Mouse (Mus musculus) midbrain, embryonic 11.5 days (tissue): ENCODE data around the gene Hmmr. TPM values are rescaled to one million over a fixed set of nuclear protein-coding genes. Genes with fewer than 3 reads are reported as not detected.

ENCODE experiments used
- ATAC-seq: fragments of 200-750 bp; cut with Nextera tagmentation; 2 replicates; pipeline ENCODE4 v1.8.0; 2017; ENCODE audit warnings: moderate TSS enrichment, moderate library complexity; ENCODE audit not compliant: low FRiP score
- DNase-seq: peaks from one replicate; pipeline ENCODE4 v3.0.0; 2015; ENCODE audit warnings: low spot score; ENCODE audit errors: missing footprints
- H3K27ac ChIP-seq: fragments of 300-500 bp; sonication (generic); 2 replicates; pipeline ENCODE4 v1.5.1; 2014; ENCODE audit warnings: low read depth, low read length
- H3K27me3 ChIP-seq: fragments of 300-500 bp; sonication (generic); 2 replicates; pipeline ENCODE4 v1.6.1; 2014; ENCODE audit warnings: mild to moderate bottlenecking, low read length, moderate library complexity, mixed read lengths; ENCODE audit not compliant: control insufficient read depth, insufficient read depth
- H3K36me3 ChIP-seq: fragments of 300-500 bp; sonication (generic); 2 replicates; pipeline ENCODE4 v1.6.1; 2014; ENCODE audit warnings: mild to moderate bottlenecking, low read length, moderate library complexity, mixed read lengths; ENCODE audit not compliant: control insufficient read depth, insufficient read depth
- H3K4me1 ChIP-seq: fragments of 300-500 bp; sonication (generic); 2 replicates; pipeline ENCODE4 v1.6.1; 2014; ENCODE audit warnings: low read length; ENCODE audit not compliant: control insufficient read depth, insufficient read depth
- H3K4me2 ChIP-seq: fragments of 300-500 bp; sonication (generic); 2 replicates; pipeline ENCODE4 v1.6.1; 2014; ENCODE audit warnings: mild to moderate bottlenecking, moderate library complexity
- H3K4me3 ChIP-seq: fragments of 300-500 bp; sonication (generic); 2 replicates; pipeline ENCODE4 v1.5.1; 2014; ENCODE audit warnings: low read depth, low read length
- H3K9ac ChIP-seq: fragments of 300-500 bp; sonication (generic); 2 replicates; pipeline ENCODE4 v1.6.1; 2014; ENCODE audit warnings: low read length
- H3K9me3 ChIP-seq: fragments of 300-500 bp; sonication (generic); 2 replicates; pipeline ENCODE4 v1.6.1; 2016; ENCODE audit warnings: low read length; ENCODE audit not compliant: control insufficient read depth
- WGBS: fragments of 180-500 bp; shearing (Covaris S2); extraction: QIAGEN DNeasy Blood & Tissue Kit; methylation state at CpG from one replicate; pipeline ENCODE4 v1.1.7; 2014; 5-methylcytosine and 5-hydroxymethylcytosine counted together
- polyA plus RNA-seq: library from polyadenylated mRNA; unstranded; fragments of >200 nt; fragmentation: Nextera tagmentation; extraction: Ambion mirVana; gene quantifications from 2 replicates; pipeline ENCODE4 v1.2.1, GENCODE M21; 2014

Hmmr gene
- polyA plus RNA-seq, 1 experiment from 2014 or later: 66.1 TPM

DNA sequence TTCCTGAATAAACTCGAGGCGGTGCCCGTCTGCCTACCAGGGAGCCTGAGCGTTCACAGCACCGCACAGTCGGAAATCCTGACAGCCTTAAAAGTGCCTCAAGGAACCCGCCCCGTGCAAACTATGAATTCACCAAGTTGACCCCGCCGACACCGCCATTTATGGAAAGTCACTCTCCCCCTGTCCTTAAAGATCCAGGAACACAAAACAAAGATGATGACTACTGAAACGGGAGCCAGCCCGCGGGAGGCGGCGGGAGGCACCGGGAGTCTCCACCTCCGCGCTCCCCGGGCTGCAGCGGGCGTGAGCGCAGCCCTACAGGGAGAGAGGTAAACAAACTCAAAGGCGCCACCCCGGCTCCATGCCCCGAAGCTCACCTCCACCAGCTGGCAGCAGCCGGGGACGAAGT lies 41.1 kb downstream of the Hmmr start:
- Histone ChIP-seq H3K27ac (peak overlapping the region; percentile 30), H3K4me3 (peak overlapping the region; percentile 84), H3K9me3 (no peaks in the 10 kb centered on the region), H3K36me3 (0 out of 2 replicates have a peak, but pooled peaks cover 2% of the 10 kb centered on the region), H3K9ac (peak overlapping the region; percentile 74), H3K4me1 (peaks cover 11% of the 10 kb centered on the region), H3K4me2 (peak overlapping the region; percentile 64), H3K27me3 (no peaks in the 10 kb centered on the region)
- ATAC-seq (peak; percentile 73), DNase-seq (no peak)
- under 1% methylated on average over 28 of the region's 28 CpGs for WGBS

DNA sequence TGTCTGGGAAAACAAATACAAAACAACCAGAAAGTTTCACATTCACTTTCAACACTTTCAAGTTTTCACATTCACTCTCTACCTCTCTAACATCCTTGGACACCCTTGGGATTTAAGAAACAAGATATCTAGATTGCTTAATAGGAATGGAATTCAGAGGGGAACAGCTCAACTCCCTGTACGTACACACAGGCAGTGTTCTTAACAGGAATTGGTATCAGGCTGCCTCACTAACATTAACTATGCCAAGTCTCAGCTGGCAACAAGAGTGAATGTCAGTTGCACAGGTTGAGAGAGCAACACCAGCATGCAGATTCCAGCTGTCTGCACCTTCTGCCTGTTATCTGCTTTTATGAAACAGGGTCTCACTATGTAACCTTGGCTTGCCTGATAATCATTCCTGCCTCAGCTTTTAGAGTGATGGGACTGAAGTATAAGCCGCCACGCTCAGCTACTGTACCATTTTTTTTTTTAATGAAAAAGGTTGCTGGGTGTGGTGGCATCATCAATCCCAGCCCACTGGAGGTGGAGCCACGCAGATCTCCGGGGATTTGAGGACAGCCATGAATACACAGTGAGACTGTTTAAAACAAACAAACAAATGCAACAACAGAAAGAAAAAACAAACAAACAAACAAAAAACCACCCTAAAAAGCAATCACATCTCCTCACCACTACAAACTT lies 42.6 kb downstream of the Hmmr start:
- no peaks in the 10 kb centered on the region for H3K27me3 ChIP-seq
- no peak overlapping the region for H3K4me2 ChIP-seq
- peaks cover 3% of the 10 kb centered on the region; the same call in 1 of the 2 replicates for H3K36me3 ChIP-seq
- DNase-seq (no peak), ATAC-seq (no peak)
- 87% methylated on average over 5 of the region's 5 CpGs for WGBS
- no peak overlapping the region for H3K27ac ChIP-seq
- peaks cover 11% of the 10 kb centered on the region for H3K4me1 ChIP-seq
- H3K9me3 ChIP-seq: no peaks in the 10 kb centered on the region
- H3K9ac ChIP-seq: no peak overlapping the region
- H3K4me3 ChIP-seq: no peak overlapping the region

DNA sequence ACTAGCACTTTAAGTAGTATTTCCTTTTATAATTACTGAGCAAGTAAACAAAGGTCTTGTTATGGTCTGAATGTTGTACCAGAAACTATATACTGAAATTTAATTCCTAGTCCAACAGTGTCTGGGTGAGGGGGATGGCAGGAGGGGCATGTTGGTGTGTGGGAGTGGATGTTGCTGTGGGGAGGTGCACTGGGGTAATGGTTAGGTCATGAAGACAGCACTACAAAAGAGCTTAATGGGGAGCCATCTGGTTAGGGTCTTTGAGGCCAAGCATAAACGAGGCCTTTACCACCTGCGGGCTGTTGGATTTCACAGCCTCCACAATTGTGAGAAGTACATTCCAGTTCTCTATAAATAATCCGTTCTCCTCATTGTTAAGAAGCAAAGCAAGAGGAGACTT lies 49.9 kb downstream of the Hmmr start:
- Histone ChIP-seq H3K4me2 (no peak overlapping the region), H3K27me3 (no peaks in the 10 kb centered on the region), H3K9ac (no peak overlapping the region), H3K36me3 (peaks cover 31% of the 10 kb centered on the region), H3K4me1 (no peaks in the 10 kb centered on the region), H3K9me3 (no peaks in the 10 kb centered on the region), H3K4me3 (no peak overlapping the region), H3K27ac (no peak overlapping the region)
- ATAC-seq: no peak
- whole genome bisulfite sequencing: 76% methylated on average over 3 of the region's 3 CpGs
- DNase-seq: no peak

DNA sequence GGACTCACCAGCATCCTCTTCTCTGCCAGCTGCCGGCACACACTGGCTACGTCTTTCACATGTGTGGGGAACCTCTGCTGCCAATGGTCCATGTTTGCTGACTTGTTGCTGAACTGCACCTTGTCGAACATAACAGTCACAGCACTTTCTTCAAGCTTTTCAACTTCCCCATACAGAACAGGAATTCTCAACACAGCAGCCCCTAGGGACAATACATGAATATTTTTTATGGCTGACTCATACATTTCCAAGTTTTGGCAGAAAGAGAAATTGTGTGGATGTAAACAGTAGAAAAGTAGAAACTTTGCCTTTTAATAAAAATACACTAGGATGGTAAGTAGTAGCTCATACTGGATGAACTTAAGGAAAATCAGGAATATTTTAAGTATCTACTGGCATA lies 50.8 kb downstream of the Hmmr start:
- 92% methylated on average over 3 of the region's 3 CpGs for WGBS
- Histone ChIP-seq H3K9ac (no peak overlapping the region), H3K27ac (no peak overlapping the region), H3K4me3 (no peak overlapping the region), H3K36me3 (peaks cover 37% of the 10 kb centered on the region), H3K4me2 (no peak overlapping the region), H3K4me1 (no peaks in the 10 kb centered on the region), H3K27me3 (no peaks in the 10 kb centered on the region), H3K9me3 (no peaks in the 10 kb centered on the region)
- DNase-seq (no peak), ATAC-seq (no peak)

- peaks cover 29% of the 10 kb centered on the region for H3K36me3 ChIP-seq
- no peak for ATAC-seq
Measured at GRCm38 (mm10) chr11:40677169-40677568, 56.1 kb downstream of the Hmmr start.

DNA sequence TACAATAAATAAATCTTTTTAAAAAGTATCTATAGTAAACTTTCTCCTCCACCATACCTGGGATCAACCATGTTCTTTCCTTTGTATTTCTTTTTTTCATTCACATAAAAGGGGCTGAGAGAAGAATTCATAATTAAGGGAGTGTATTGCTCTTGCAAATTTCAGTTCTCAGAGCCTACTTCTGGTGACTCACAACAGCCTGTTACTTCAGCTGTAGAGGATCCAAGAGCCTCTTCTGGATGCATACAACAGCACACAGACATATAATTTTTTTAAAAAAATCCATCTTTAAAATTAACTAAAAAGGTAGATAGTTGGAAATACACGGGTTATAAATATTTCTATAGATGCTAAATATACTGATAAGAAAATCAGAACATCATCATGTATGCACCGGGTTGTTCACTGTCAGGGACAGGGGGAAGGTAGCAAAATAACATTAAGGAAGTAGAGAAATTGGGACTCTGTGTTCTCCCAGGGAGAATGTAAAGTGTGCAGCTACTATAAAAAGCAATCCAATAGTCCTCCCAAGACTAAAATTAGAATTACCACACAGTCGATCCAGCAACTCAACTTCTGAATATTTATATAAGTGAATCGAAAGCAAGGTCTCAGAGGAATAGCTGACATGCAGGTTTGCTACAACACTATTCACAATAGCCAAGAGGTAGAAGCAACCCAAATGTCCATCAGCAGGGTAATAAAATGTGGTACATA lies 58.0 kb downstream of the Hmmr start:
- Histone ChIP-seq H3K4me3 (no peak overlapping the region), H3K4me1 (no peaks in the 10 kb centered on the region), H3K9ac (no peak overlapping the region), H3K9me3 (no peaks in the 10 kb centered on the region), H3K27ac (no peak overlapping the region), H3K36me3 (peaks cover 23% of the 10 kb centered on the region), H3K27me3 (no peaks in the 10 kb centered on the region), H3K4me2 (no peak overlapping the region)
- DNase-seq (no peak), ATAC-seq (no peak)
- 88% methylated on average over 4 of the region's 4 CpGs for WGBS

More at GRCm38 (mm10) chr11:40677169-40677568, 56.1 kb downstream of the Hmmr start:
- 100% methylated on average over 1 of the region's 1 CpGs for WGBS
- no peaks in the 10 kb centered on the region for H3K4me1 ChIP-seq
- no peak overlapping the region for H3K27ac ChIP-seq
- no peak overlapping the region for H3K9ac ChIP-seq
- no peak overlapping the region for H3K4me3 ChIP-seq
- H3K4me2 ChIP-seq: no peak overlapping the region
- no peaks in the 10 kb centered on the region for H3K9me3 ChIP-seq
- no peak for DNase-seq
- H3K27me3 ChIP-seq: no peaks in the 10 kb centered on the region

Other genes with a start within 250 kb of the Hmmr start
- gene Mat2b, start 38.2 kb downstream of the Hmmr start, polyA plus RNA-seq: 107 and 111 TPM in 2 replicates
- gene Nudcd2, start 245 bp upstream of the Hmmr start, polyA plus RNA-seq: 196 and 215 TPM in 2 replicates
- gene Ccng1, start 21.9 kb upstream of the Hmmr start, polyA plus RNA-seq: 47.9 and 61.1 TPM in 2 replicates